Comparison of ENCODE assay signal across 9 mouse cellular contexts in the genomic region with DNA sequence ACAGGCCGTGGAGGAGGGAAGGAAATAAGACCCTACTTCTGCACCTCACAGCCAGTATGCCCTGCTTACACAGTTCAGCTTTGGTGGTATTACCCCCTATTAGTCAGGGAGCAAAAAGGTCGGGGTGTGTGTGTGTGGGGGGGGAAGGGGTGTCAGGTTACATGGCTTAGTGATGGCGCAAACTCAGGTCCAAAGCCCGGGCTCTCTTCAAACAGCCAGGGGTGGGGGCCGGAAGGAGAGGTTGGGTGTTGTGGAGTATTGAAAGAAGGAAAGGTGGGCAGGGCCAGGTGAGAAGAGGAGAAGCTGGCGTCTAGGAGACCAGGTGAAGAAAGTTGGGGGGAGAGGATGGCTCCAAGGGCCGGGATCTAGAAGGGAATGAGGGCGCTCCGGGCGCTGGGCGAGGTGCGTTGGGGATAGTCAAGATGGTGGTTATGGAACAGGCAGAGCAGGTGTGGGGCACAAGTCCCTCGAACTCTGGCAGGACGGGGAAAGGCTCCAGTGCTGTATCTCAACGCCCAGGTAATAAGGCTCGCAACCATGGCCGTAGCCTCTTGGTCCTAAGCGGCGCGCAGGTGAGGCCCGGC. TPM values are rescaled to one million over a fixed set of nuclear protein-coding genes. Genes with fewer than 3 reads are reported as not detected.
DNase-seq lines count a peak whose midpoint lies in the region; ATAC-seq and TF ChIP-seq lines count a peak whose summit lies in the region.
"Had no signal": no experiment of that assay in that cellular context is flagged by ENCODE, and none has a peak within 500 bp of the region (broad histone marks: within the 10 kb centered on the region; RNA-seq: fewer than 3 reads in every experiment).

No protein-coding gene starts in this region.

- no peak for DNase-seq in cerebellum, adult 2 months
- DNase-seq in cerebellum, postnatal 14 days: no peak
- peak; percentile 58 for DNase-seq in R1 (ENCODE audit: low read depth, low spot score)
- peak; percentile 66 for DNase-seq in hindbrain, embryonic 10.5 days (ENCODE audit: low spot score)
- DNase-seq in liver, adult 2 months (ENCODE audit: extremely low read depth, low read depth, low spot score): peak; percentile 71
- DNase-seq in spleen, adult 18-20 months: no peak
- no peak for DNase-seq in frontal cortex, postnatal 36 days (ENCODE audit: low spot score in 2 of 2)

- ATAC-seq in midbrain, embryonic 16.5 days: no peak

- H3K79me2 ChIP-seq in liver, adult 2 months (ENCODE audit: control insufficient read depth, insufficient read depth, low read length): peaks cover 8% of the 10 kb centered on the region

- no peak for TF ChIP-seq CTCF in cerebellum, adult 2 months (IDR thresholded peaks at IDR 0.05; ENCODE audit: borderline replicate concordance, insufficient read depth, low read depth, low read length)
- TF ChIP-seq CTCF in liver, adult 2 months (IDR thresholded peaks at IDR 0.05; ENCODE audit: low read depth, low read length): no peak

- peak overlapping the region; percentile 72 for H3K9ac ChIP-seq in liver, adult 2 months (ENCODE audit: low read depth, low read length)
- peak overlapping the region; percentile 88 for H3K9ac ChIP-seq in midbrain, embryonic 16.5 days (ENCODE audit: low read depth, low read length)

- H3K9me3 ChIP-seq in hindbrain, embryonic 10.5 days: no peaks in the 10 kb centered on the region
- H3K9me3 ChIP-seq in midbrain, embryonic 16.5 days (replicated peaks; ENCODE audit: control insufficient read depth, low read length, poor library complexity, severe bottlenecking): no peaks in the 10 kb centered on the region

- H3K27me3 ChIP-seq in cerebellum, adult 2 months (ENCODE audit: control insufficient read depth, insufficient read depth, low read length): no peaks in the 10 kb centered on the region
- H3K27me3 ChIP-seq in hindbrain, embryonic 10.5 days (ENCODE audit: insufficient read depth, poor library complexity, severe bottlenecking): peaks cover 17% of the 10 kb centered on the region
- H3K27me3 ChIP-seq in liver, adult 2 months (ENCODE audit: control insufficient read depth, insufficient read depth, low read length): no peaks in the 10 kb centered on the region
- H3K27me3 ChIP-seq in midbrain, embryonic 16.5 days (ENCODE audit: control insufficient read depth, insufficient read depth, low read depth, low read length): no peaks in the 10 kb centered on the region

- peak overlapping the region; percentile 56 for H3K4me3 ChIP-seq in cerebellum, adult 2 months (replicated peaks; ENCODE audit: insufficient read depth, low read depth, low read length)
- peak overlapping the region; percentile 83 for H3K4me3 ChIP-seq in hindbrain, embryonic 10.5 days
- H3K4me3 ChIP-seq in liver, adult 2 months (ENCODE audit: insufficient read depth, low read depth, low read length): peak overlapping the region; percentile 82
- H3K4me3 ChIP-seq in midbrain, embryonic 16.5 days (ENCODE audit: low read depth, low read length): peak overlapping the region; percentile 80

- H3K4me1 ChIP-seq in cerebellum, adult 2 months (ENCODE audit: control insufficient read depth, insufficient read depth, low read length): no peaks in the 10 kb centered on the region
- peaks cover 77% of the 10 kb centered on the region for H3K4me1 ChIP-seq in hindbrain, embryonic 10.5 days (replicated peaks)
- peaks cover 34% of the 10 kb centered on the region for H3K4me1 ChIP-seq in liver, adult 2 months (ENCODE audit: control insufficient read depth, insufficient read depth, low read length)
- peaks cover 47% of the 10 kb centered on the region for H3K4me1 ChIP-seq in midbrain, embryonic 16.5 days (ENCODE audit: control insufficient read depth, insufficient read depth, low read length)

- no peak for TF ChIP-seq POLR2A in cerebellum, adult 2 months (IDR thresholded peaks at IDR 0.05; ENCODE audit: borderline replicate concordance, insufficient read depth, low read length)
- TF ChIP-seq POLR2A in liver, adult 2 months (IDR thresholded peaks at IDR 0.05; ENCODE audit: extremely low read depth, insufficient read depth, low read length): no peak

- WGBS in cerebellum, adult 2 months: 7% methylated on average over 21 of the region's 21 CpGs
- 1% methylated on average over 21 of the region's 21 CpGs for WGBS in hindbrain, embryonic 10.5 days
- WGBS in liver, adult 2 months: 4% methylated on average over 21 of the region's 21 CpGs
- WGBS in midbrain, embryonic 16.5 days: 2% methylated on average over 21 of the region's 21 CpGs

- H3K4me2 ChIP-seq in midbrain, embryonic 16.5 days (ENCODE audit: low read length): peak overlapping the region; percentile 79

- H3K36me3 ChIP-seq in hindbrain, embryonic 10.5 days: peaks cover 53% of the 10 kb centered on the region
- no peaks in the 10 kb centered on the region for H3K36me3 ChIP-seq in liver, adult 2 months (ENCODE audit: control insufficient read depth, insufficient read depth, low read length)
- H3K36me3 ChIP-seq in midbrain, embryonic 16.5 days (ENCODE audit: control insufficient read depth, insufficient read depth, low read length): peaks cover 11% of the 10 kb centered on the region

- no peak overlapping the region for H3K27ac ChIP-seq in cerebellum, adult 2 months (ENCODE audit: insufficient read depth, low read length)
- peak overlapping the region; percentile 98 for H3K27ac ChIP-seq in hindbrain, embryonic 10.5 days
- H3K27ac ChIP-seq in liver, adult 2 months (replicated peaks; ENCODE audit: insufficient read depth, low read depth, low read length): peak overlapping the region; percentile 92
- H3K27ac ChIP-seq in midbrain, embryonic 16.5 days (ENCODE audit: low read length): peak overlapping the region; percentile 99
- H3K27ac ChIP-seq: macrophage had no signal

RNA-seq across cellular contexts. Expression of gene Plxnb1, which starts 0.5 kb away (rescaled TPM):
- 26.4 and 26.6 TPM in 2 replicates for polyA plus RNA-seq in cerebellum, adult 2 months (2012; rRNA removed)
- 26.8 and 34.4 TPM in 2 replicates for polyA plus RNA-seq in hindbrain, embryonic 10.5 days (2016; fragmentation: Nextera tagmentation; extraction: Ambion mirVana)
- 10.9 and 17.9 TPM in 2 replicates for total RNA-seq in liver, adult 2 months (2014; rRNA removed)
- polyA plus RNA-seq in liver, adult 2 months (2012; rRNA removed): 15.4 and 26.5 TPM in 2 replicates
- 17.9 and 19.1 TPM in 2 replicates for polyA plus RNA-seq in midbrain, embryonic 16.5 days (2015; fragmentation: Nextera tagmentation; extraction: Ambion mirVana)
- polyA plus RNA-seq: macrophage had no signal

RNA-seq across cellular contexts. Expression of gene Tma7, which starts 12.3 kb away (rescaled TPM):
- 144 and 152 TPM in 2 replicates for polyA plus RNA-seq in cerebellum, adult 2 months (2012; rRNA removed)
- 758 and 785 TPM in 2 replicates for polyA plus RNA-seq in hindbrain, embryonic 10.5 days (2016; fragmentation: Nextera tagmentation; extraction: Ambion mirVana)
- 53.4 and 54.7 TPM in 2 replicates for total RNA-seq in liver, adult 2 months (2014; rRNA removed)
- polyA plus RNA-seq in liver, adult 2 months (2012; rRNA removed): 23.3 and 24.4 TPM in 2 replicates
- polyA plus RNA-seq in midbrain, embryonic 16.5 days (2015; fragmentation: Nextera tagmentation; extraction: Ambion mirVana): 674 and 688 TPM in 2 replicates

RNA-seq across cellular contexts. Expression of gene Ccdc51, which starts 12.4 kb away (rescaled TPM):
- polyA plus RNA-seq in cerebellum, adult 2 months (2012; rRNA removed): 6.6 and 7.7 TPM in 2 replicates
- 14.4 and 16.1 TPM in 2 replicates for polyA plus RNA-seq in hindbrain, embryonic 10.5 days (2016; fragmentation: Nextera tagmentation; extraction: Ambion mirVana)
- 7.5 and 8.6 TPM in 2 replicates for total RNA-seq in liver, adult 2 months (2014; rRNA removed)
- polyA plus RNA-seq in liver, adult 2 months (2012; rRNA removed): 7.2 and 8.2 TPM in 2 replicates
- polyA plus RNA-seq in midbrain, embryonic 16.5 days (2015; fragmentation: Nextera tagmentation; extraction: Ambion mirVana): 12.5 and 13.1 TPM in 2 replicates

RNA-seq across cellular contexts. Expression of gene Atrip, which starts 20.7 kb away (rescaled TPM):
- polyA plus RNA-seq in cerebellum, adult 2 months (2012; rRNA removed): 38.0 and 39.1 TPM in 2 replicates
- polyA plus RNA-seq in hindbrain, embryonic 10.5 days (2016; fragmentation: Nextera tagmentation; extraction: Ambion mirVana): 30.5 and 32.1 TPM in 2 replicates
- total RNA-seq in liver, adult 2 months (2014; rRNA removed): 5.1 and 5.4 TPM in 2 replicates
- polyA plus RNA-seq in liver, adult 2 months (2012; rRNA removed): 9.2 and 10.3 TPM in 2 replicates
- 31.5 and 34.1 TPM in 2 replicates for polyA plus RNA-seq in midbrain, embryonic 16.5 days (2015; fragmentation: Nextera tagmentation; extraction: Ambion mirVana)

RNA-seq across cellular contexts. Expression of gene Trex1, which starts 35.1 kb away (rescaled TPM):
- polyA plus RNA-seq in cerebellum, adult 2 months (2012; rRNA removed): 39.9 and 40.4 TPM in 2 replicates
- polyA plus RNA-seq in hindbrain, embryonic 10.5 days (2016; fragmentation: Nextera tagmentation; extraction: Ambion mirVana): 8.1 and 11.3 TPM in 2 replicates
- total RNA-seq in liver, adult 2 months (2014; rRNA removed): 7.7 and 8.4 TPM in 2 replicates
- polyA plus RNA-seq in liver, adult 2 months (2012; rRNA removed): 30.7 and 41.1 TPM in 2 replicates
- polyA plus RNA-seq in midbrain, embryonic 16.5 days (2015; fragmentation: Nextera tagmentation; extraction: Ambion mirVana): 12.1 and 13.7 TPM in 2 replicates

Comparison
In these comparisons a context has a peak if more than half of its experiments do, and no peak if none do; other contexts are left out.
1. DNase-seq: peak in R1 (single experiment), hindbrain, embryonic 10.5 days (single experiment) and liver, adult 2 months (single experiment); none in cerebellum, adult 2 months (0 of 2), cerebellum, postnatal 14 days (0 of 2), spleen, adult 18-20 months (0 of 2) and frontal cortex, postnatal 36 days (0 of 2).
2. Peak in every context shown above with its lines, with median percentiles within 50 percentile points of each other: H3K4me3 ChIP-seq.